Mouse (Mus musculus) heart, adult 8-10 months (tissue): Measurements from ENCODE around the gene Olfr869. TPM values are rescaled to one million over a fixed set of nuclear protein-coding genes. Genes with fewer than 3 reads are reported as not detected.

Experiments used
- DNase-seq: peaks from one replicate; pipeline ENCODE4 v3.0.0; 2022; ENCODE audit warnings: low spot score
- total RNA-seq, 4 experiments: library from RNA; stranded (reverse); gene quantifications; 2 replicates each; pipeline ENCODE4 v1.2.4; 2022

Gene Olfr869
- not detected for total RNA-seq

- no peak for DNase-seq
These were observed at the start of gene Olfr869 for GRCm38 (mm10) chr9:20128709-20129108. Gene Olfr869, plus strand, starts transcription at chr9:20129009.

- no peak for DNase-seq
These were observed 30.5 kb upstream of the Olfr869 start, which contains the start of gene Olfr868 for GRCm38 (mm10) chr9:20098326-20098725. Gene Olfr868, plus strand, starts transcription at chr9:20098626.

- no peak for DNase-seq
These were observed 20.9 kb downstream of the Olfr869 start for GRCm38 (mm10) chr9:20149706-20150105.

- DNase-seq: no peak
These were observed 45.1 kb downstream of the Olfr869 start, which contains the start of gene Olfr870 for GRCm38 (mm10) chr9:20173957-20174356. Gene Olfr870, minus strand, starts transcription at chr9:20174057.

GRCm38 (mm10) chr9:20179463-20179862 lies 50.7 kb downstream of the Olfr869 start:
- DNase-seq: no peak

Other genes starting within 250 kb of the Olfr869 start
- not detected for gene Olfr862, start 241.0 kb upstream of the Olfr869 start, total RNA-seq
- gene Olfr77, start 212.1 kb upstream of the Olfr869 start, total RNA-seq: under 1 TPM in 1 of 4 experiments, not detected in 3; 0.03 TPM
- gene Olfr866, start 101.0 kb upstream of the Olfr869 start, total RNA-seq: not detected
- not detected for gene Olfr867, start 71.4 kb upstream of the Olfr869 start, total RNA-seq
- gene Olfr868, start 30.4 kb upstream of the Olfr869 start, total RNA-seq: not detected
- gene Olfr870, start 45.0 kb downstream of the Olfr869 start, total RNA-seq: not detected
- not detected for gene Olfr871, start 83.2 kb downstream of the Olfr869 start, total RNA-seq
- gene Olfr872, start 108.1 kb downstream of the Olfr869 start, total RNA-seq: not detected
- not detected for gene Olfr39, start 153.3 kb downstream of the Olfr869 start, total RNA-seq
- gene Olfr873, start 169.5 kb downstream of the Olfr869 start, total RNA-seq: not detected
- gene Olfr18, start 207.1 kb downstream of the Olfr869 start, total RNA-seq: under 1 TPM in 1 of 4 experiments, not detected in 3; 0.08 TPM